Mouse (Mus musculus): ENCODE data around the gene Timeless. TPM values are rescaled to one million over a fixed set of nuclear protein-coding genes. Genes with fewer than 3 reads are reported as not detected.

Gene Timeless
- total and polyA plus RNA-seq, 3 experiments = 2.8 to 7.2 (median 4.8) TPM

DNA sequence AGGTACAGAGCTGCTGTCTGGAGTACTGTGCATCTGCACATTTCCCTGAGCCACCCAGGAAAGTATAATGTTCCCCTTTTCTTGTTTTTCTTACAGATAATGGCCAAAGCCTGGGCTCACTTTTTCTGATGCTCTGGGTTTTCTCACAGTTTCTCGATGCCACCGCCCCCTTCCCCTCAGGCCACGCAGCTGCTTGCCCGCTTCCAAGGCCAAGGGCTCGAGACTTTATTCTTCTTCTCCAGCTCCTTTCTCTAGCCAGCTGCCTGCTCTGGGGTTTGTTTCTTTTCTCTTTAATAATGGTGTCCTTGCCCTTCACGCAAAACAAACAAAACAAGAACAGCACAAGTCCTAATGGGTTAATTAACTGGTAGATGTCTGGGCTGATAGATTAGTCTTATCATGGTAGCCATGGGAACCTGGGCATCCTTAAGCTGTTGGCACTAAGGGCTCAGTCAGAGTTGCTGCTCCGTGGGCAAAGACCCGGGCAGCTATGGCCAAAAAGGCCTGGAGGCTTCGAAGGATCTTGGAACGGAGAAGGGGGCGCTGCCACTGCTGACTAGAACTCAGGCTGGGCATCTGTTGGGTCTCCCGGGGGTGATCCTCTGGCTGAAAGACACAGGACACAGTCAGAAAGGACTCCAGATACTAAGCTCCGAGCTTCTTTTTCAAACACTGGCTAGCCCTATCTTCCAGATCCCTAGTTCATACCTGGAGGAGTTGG is 64.7 kb downstream of the Timeless start:
- no peak for DNase-seq

GRCm38 (mm10) chr10:128297221-128297620 is 65.4 kb downstream of the Timeless start:
- DNase-seq = peak; percentile 54

DNA sequence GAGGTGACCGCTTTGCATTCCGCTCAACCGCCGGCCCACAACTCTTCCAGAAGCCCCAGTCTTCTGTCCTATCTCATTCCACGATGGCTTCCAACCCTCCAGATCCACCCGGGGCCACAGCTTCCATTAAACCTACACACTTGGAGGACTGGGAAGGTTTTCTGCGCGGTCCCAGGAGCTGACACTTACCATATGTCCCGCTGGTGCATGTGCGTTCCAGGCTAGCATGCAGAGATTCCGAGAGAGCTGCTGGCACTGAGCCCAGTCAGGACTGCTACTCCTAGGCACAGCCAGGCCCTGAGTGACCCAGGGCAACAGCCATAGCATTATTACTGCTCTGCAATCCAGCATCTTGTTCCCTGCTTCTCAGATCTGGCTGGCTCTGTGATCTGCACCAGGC is 65.8 kb downstream of the Timeless start:
- peak; percentile 38 for DNase-seq

- DNase-seq = peak; percentile 24
Measured at GRCm38 (mm10) chr10:128298243-128298642, 66.4 kb downstream of the Timeless start.

GRCm38 (mm10) chr10:128298702-128299171 is 66.9 kb downstream of the Timeless start, which contains the start of gene Il23a:
TSS of gene Il23a (minus strand) at chr10:128298752.
- DNase-seq = no peak

DNA sequence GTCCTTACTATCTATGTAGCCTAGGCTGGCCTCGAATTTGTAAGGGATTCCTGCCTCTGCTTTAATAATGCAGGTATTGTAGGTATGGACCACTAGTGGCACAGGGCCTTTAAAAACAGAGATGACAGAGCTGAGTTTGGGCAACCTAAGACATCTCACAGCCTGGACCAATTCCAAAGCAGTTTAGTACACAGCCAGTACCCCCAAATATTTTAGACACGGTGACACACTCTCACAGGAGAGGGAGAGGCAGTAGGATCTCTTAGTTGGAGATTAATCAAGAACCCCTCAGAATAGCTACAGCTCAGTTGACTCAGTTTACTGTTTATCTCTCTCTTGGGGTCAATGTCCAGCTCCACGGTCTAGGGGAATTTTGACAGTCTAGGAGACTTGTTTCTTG is 70.5 kb downstream of the Timeless start:
- no peak for DNase-seq

Other genes starting within 250 kb of the Timeless start
- under 1 TPM in 1 of 2 experiments, not detected in 1; 0.63 TPM for gene Hsd17b6, start 224.5 kb upstream of the Timeless start, total RNA-seq (2021)
- not detected in 2 replicates for gene Hsd17b6, start 224.5 kb upstream of the Timeless start, polyA plus RNA-seq (2012; rRNA removed)
- 1 to 10 TPM; 2.3 to 4.4 TPM for gene Prim1, start 216.9 kb upstream of the Timeless start, total RNA-seq (2021)
- gene Prim1, start 216.9 kb upstream of the Timeless start, polyA plus RNA-seq (2012; rRNA removed) = 0.26 and 0.56 TPM in 2 replicates
- 100 to 1,000 TPM; 607 to 630 TPM for gene Naca, start 196.5 kb upstream of the Timeless start, total RNA-seq (2021)
- gene Naca, start 196.5 kb upstream of the Timeless start, polyA plus RNA-seq (2012; rRNA removed) = 178 and 209 TPM in 2 replicates
- 100 to 1,000 TPM; 179 to 195 TPM for gene Ptges3, start 173.1 kb upstream of the Timeless start, total RNA-seq (2021)
- gene Ptges3, start 173.1 kb upstream of the Timeless start, polyA plus RNA-seq (2012; rRNA removed) = 124 and 151 TPM in 2 replicates
- gene Atp5b, start 148.8 kb upstream of the Timeless start, total RNA-seq (2021) = 1,000 to 10,000 TPM; 2,694 to 3,346 TPM
- 7,039 and 9,498 TPM in 2 replicates for gene Atp5b, start 148.8 kb upstream of the Timeless start, polyA plus RNA-seq (2012; rRNA removed)
- 10 to 100 TPM; 40.8 to 49.6 TPM for gene Baz2a, start 140.5 kb upstream of the Timeless start, total RNA-seq (2021)
- gene Baz2a, start 140.5 kb upstream of the Timeless start, polyA plus RNA-seq (2012; rRNA removed) = 24.5 and 31.6 TPM in 2 replicates
- 100 to 1,000 TPM in 1 of 2 experiments, 10 to 100 TPM in 1; 99.3 to 124 TPM for gene Rbms2, start 51.8 kb upstream of the Timeless start, total RNA-seq (2021)
- gene Rbms2, start 51.8 kb upstream of the Timeless start, polyA plus RNA-seq (2012; rRNA removed) = 118 and 130 TPM in 2 replicates
- gene Gls2, start 37.6 kb upstream of the Timeless start, total RNA-seq (2021) = 1 to 10 TPM; 2.5 to 3.7 TPM
- 3.8 and 7.5 TPM in 2 replicates for gene Gls2, start 37.6 kb upstream of the Timeless start, polyA plus RNA-seq (2012; rRNA removed)
- gene Spryd4, start 20.3 kb upstream of the Timeless start, total RNA-seq (2021) = 10 to 100 TPM; 14.3 to 17.0 TPM
- gene Spryd4, start 20.3 kb upstream of the Timeless start, polyA plus RNA-seq (2012; rRNA removed) = 5.8 and 7.4 TPM in 2 replicates
- not detected for gene Mip, start 6.2 kb upstream of the Timeless start, total RNA-seq (2021)
- gene Mip, start 6.2 kb upstream of the Timeless start, polyA plus RNA-seq (2012; rRNA removed) = not detected in 2 replicates
- 1 to 10 TPM in 1 of 2 experiments, not detected in 1; 1.5 TPM for gene Apon, start 22.0 kb downstream of the Timeless start, total RNA-seq (2021)
- 0.10 and 0.40 TPM in 2 replicates for gene Apon, start 22.0 kb downstream of the Timeless start, polyA plus RNA-seq (2012; rRNA removed)
- 10 to 100 TPM in 1 of 2 experiments, under 1 TPM in 1; 0.76 to 19.1 TPM for gene Apof, start 36.6 kb downstream of the Timeless start, total RNA-seq (2021)
- gene Apof, start 36.6 kb downstream of the Timeless start, polyA plus RNA-seq (2012; rRNA removed) = 11.0 and 25.2 TPM in 2 replicates
- gene Stat2, start 38.5 kb downstream of the Timeless start, total RNA-seq (2021) = 10 to 100 TPM; 24.0 to 33.5 TPM
- gene Stat2, start 38.5 kb downstream of the Timeless start, polyA plus RNA-seq (2012; rRNA removed) = 37.3 and 39.2 TPM in 2 replicates
- gene Il23a, start 66.7 kb downstream of the Timeless start, total RNA-seq (2021) = not detected
- not detected in 2 replicates for gene Il23a, start 66.7 kb downstream of the Timeless start, polyA plus RNA-seq (2012; rRNA removed)
- 10 to 100 TPM; 13.8 to 18.3 TPM for gene Pan2, start 71.3 kb downstream of the Timeless start, total RNA-seq (2021)
- gene Pan2, start 71.3 kb downstream of the Timeless start, polyA plus RNA-seq (2012; rRNA removed) = 17.2 and 20.4 TPM in 2 replicates
- 100 to 1,000 TPM; 180 to 204 TPM for gene Cnpy2, start 90.4 kb downstream of the Timeless start, total RNA-seq (2021)
- gene Cnpy2, start 90.4 kb downstream of the Timeless start, polyA plus RNA-seq (2012; rRNA removed) = 20.1 and 28.6 TPM in 2 replicates
- gene Cs, start 105.7 kb downstream of the Timeless start, total RNA-seq (2021) = 100 to 1,000 TPM; 391 to 444 TPM
- gene Cs, start 105.7 kb downstream of the Timeless start, polyA plus RNA-seq (2012; rRNA removed) = 315 and 332 TPM in 2 replicates
- 10 to 100 TPM; 72.2 to 77.1 TPM for gene Coq10a, start 136.9 kb downstream of the Timeless start, total RNA-seq (2021)
- 44.2 and 116 TPM in 2 replicates for gene Coq10a, start 136.9 kb downstream of the Timeless start, polyA plus RNA-seq (2012; rRNA removed)
- gene Ankrd52, start 145.1 kb downstream of the Timeless start, total RNA-seq (2021) = 10 to 100 TPM; 48.3 to 59.3 TPM
- gene Ankrd52, start 145.1 kb downstream of the Timeless start, polyA plus RNA-seq (2012; rRNA removed) = 44.2 and 53.1 TPM in 2 replicates
- not detected for gene Slc39a5, start 169.2 kb downstream of the Timeless start, total RNA-seq (2021)
- gene Slc39a5, start 169.2 kb downstream of the Timeless start, polyA plus RNA-seq (2012; rRNA removed) = not detected in 2 replicates
- gene Nabp2, start 179.4 kb downstream of the Timeless start, total RNA-seq (2021) = 10 to 100 TPM; 79.3 to 93.8 TPM
- gene Nabp2, start 179.4 kb downstream of the Timeless start, polyA plus RNA-seq (2012; rRNA removed) = 21.3 and 22.2 TPM in 2 replicates
- gene Rnf41, start 179.6 kb downstream of the Timeless start, total RNA-seq (2021) = 10 to 100 TPM; 39.1 to 41.7 TPM
- gene Rnf41, start 179.6 kb downstream of the Timeless start, polyA plus RNA-seq (2012; rRNA removed) = 24.4 and 28.4 TPM in 2 replicates
- gene Smarcc2, start 227.2 kb downstream of the Timeless start, total RNA-seq (2021) = 100 to 1,000 TPM; 120 to 128 TPM
- 129 and 130 TPM in 2 replicates for gene Smarcc2, start 227.2 kb downstream of the Timeless start, polyA plus RNA-seq (2012; rRNA removed)